ENCODE assay signal across 9 mouse cellular contexts in genomic region chr16:15294911-15295659, GRCm38 (mm10). TPM values are rescaled to one million over a fixed set of nuclear protein-coding genes. Genes with fewer than 3 reads are reported as not detected.
DNase-seq lines count a peak whose midpoint lies in the region; ATAC-seq and TF ChIP-seq lines count a peak whose summit lies in the region.
"Had no signal": no experiment of that assay in that cellular context is flagged by ENCODE, and none has a peak within 500 bp of the region (broad histone marks: within the 10 kb centered on the region; RNA-seq: fewer than 3 reads in every experiment).

No protein-coding gene starts in this region.

- H3K27ac ChIP-seq in limb, embryonic 10.5 days, result peak overlapping the region; percentile 81
- no peak overlapping the region for H3K27ac ChIP-seq in stomach, postnatal 0 days (replicated peaks)

- no peak overlapping the region for H3K4me3 ChIP-seq in limb, embryonic 10.5 days
- H3K4me3 ChIP-seq in stomach, postnatal 0 days (ENCODE audit: low read depth, low read length), result no peak overlapping the region

- 0 out of 2 replicates have a peak, but pooled peaks have one; percentile 40 for ATAC-seq in stomach, postnatal 0 days (ENCODE audit: low FRiP score, low TSS enrichment)

- WGBS in limb, embryonic 10.5 days, result 31% methylated on average over 8 of the region's 8 CpGs
- WGBS in stomach, postnatal 0 days, result 62% methylated on average over 8 of the region's 8 CpGs

- no peak overlapping the region for H3K9ac ChIP-seq in stomach, postnatal 0 days (ENCODE audit: low read length)

- H3K9me3 ChIP-seq in limb, embryonic 10.5 days (replicated peaks), result no peaks in the 10 kb centered on the region
- no peaks in the 10 kb centered on the region for H3K9me3 ChIP-seq in stomach, postnatal 0 days (ENCODE audit: control insufficient read depth, low read length)

- peak; percentile 71 for TF ChIP-seq CTCF in stomach, postnatal 0 days (IDR thresholded peaks at IDR 0.05; ENCODE audit: low read depth)

- no peaks in the 10 kb centered on the region for H3K27me3 ChIP-seq in limb, embryonic 10.5 days (ENCODE audit: low read depth, poor library complexity, severe bottlenecking)
- no peaks in the 10 kb centered on the region for H3K27me3 ChIP-seq in stomach, postnatal 0 days (ENCODE audit: control insufficient read depth, insufficient read depth, low read length)

- H3K4me1 ChIP-seq in limb, embryonic 10.5 days, result peaks cover 23% of the 10 kb centered on the region
- no peaks in the 10 kb centered on the region for H3K4me1 ChIP-seq in stomach, postnatal 0 days (replicated peaks; ENCODE audit: control insufficient read depth, insufficient read depth)

- no peak for TF ChIP-seq EP300 in stomach, postnatal 0 days (optimal IDR thresholded peaks at IDR 0.05)

- H3K4me2 ChIP-seq in stomach, postnatal 0 days (replicated peaks; ENCODE audit: low read depth), result no peak overlapping the region

- H3K36me3 ChIP-seq in limb, embryonic 10.5 days, result no peaks in the 10 kb centered on the region
- no peaks in the 10 kb centered on the region for H3K36me3 ChIP-seq in stomach, postnatal 0 days (ENCODE audit: control insufficient read depth, insufficient read depth, low read length)

- peak; percentile 5 for DNase-seq in kidney, adult 18-20 months
- DNase-seq in kidney, adult 11 months, result no peak
- peak; percentile 92 for DNase-seq in adipocyte (ENCODE audit: low spot score)
- peak; percentile 72 for DNase-seq in forelimb bud, embryonic 11.5 days (ENCODE audit: low read depth, low spot score)
- peak; percentile 61 for DNase-seq in limb, embryonic 10.5 days (ENCODE audit: low spot score)
- peak; percentile 18 for DNase-seq in stomach, postnatal 0 days (ENCODE audit: low spot score)
- DNase-seq in right cerebral cortex, adult 2 months (ENCODE audit: low spot score in 2 of 2), result no peak
- no peak for DNase-seq in cerebellum, adult 11 months

RNA-seq across cellular contexts. Expression of gene Gm21897, which starts 22.2 kb away (rescaled TPM):
- not detected in 2 replicates for polyA plus RNA-seq in limb, embryonic 10.5 days (2016; fragmentation: Nextera tagmentation; extraction: Ambion mirVana)
- not detected in 2 replicates for polyA plus RNA-seq in stomach, postnatal 0 days (2015; fragmentation: Nextera tagmentation; extraction: Ambion mirVana)
- polyA plus RNA-seq: intestine, embryonic 14.5 days had no signal

Comparison
In these comparisons a context has a peak if more than half of its experiments do, and no peak if none do; other contexts are left out.
1. DNase-seq: peak in kidney, adult 18-20 months (single experiment), adipocyte (single experiment), forelimb bud, embryonic 11.5 days (single experiment), limb, embryonic 10.5 days (single experiment) and stomach, postnatal 0 days (single experiment); none in kidney, adult 11 months (single experiment), right cerebral cortex, adult 2 months (0 of 2) and cerebellum, adult 11 months (single experiment).